Mouse (Mus musculus): ENCODE results near the gene Sept5. TPM values are rescaled to one million over a fixed set of nuclear protein-coding genes. Genes with fewer than 3 reads are reported as not detected.

Gene Sept5
- polyA plus RNA-seq, 1 experiment from 2014 or later = 3.2 TPM

GRCm38 (mm10) chr16:18611752-18612151, 18.0 kb downstream of the Sept5 start:
- no peak overlapping the region for H3K4me3 ChIP-seq (ENCODE audit: low read depth, low read length)
- 75% methylated on average over 13 of the region's 13 CpGs for WGBS (ENCODE audit: insufficient replicate concordance)
- H3K27me3 ChIP-seq (ENCODE audit: insufficient read depth, low read length) = peaks cover 24% of the 10 kb centered on the region; the same call in 1 of the 2 replicates
- H3K27ac ChIP-seq (ENCODE audit: low read depth) = no peak overlapping the region
- H3K9me3 ChIP-seq (ENCODE audit: low read length) = no peaks in the 10 kb centered on the region
- no peak overlapping the region for H3K9ac ChIP-seq (replicated peaks)
- ATAC-seq (no peak), DNase-seq (no peak)
- no peaks in the 10 kb centered on the region for H3K4me1 ChIP-seq (ENCODE audit: insufficient read depth)
- TF ChIP-seq CTCF (IDR thresholded peaks at IDR 0.05; ENCODE audit: low read depth) = no peak
- TF ChIP-seq EP300 (IDR thresholded peaks at IDR 0.05; ENCODE audit: low read depth) = no peak
- H3K36me3 ChIP-seq (replicated peaks; ENCODE audit: insufficient read depth, low read length) = no peaks in the 10 kb centered on the region
- no peak overlapping the region for H3K4me2 ChIP-seq (ENCODE audit: low read depth, low read length)

GRCm38 (mm10) chr16:18609099-18609498, 20.7 kb downstream of the Sept5 start:
- no peak overlapping the region for H3K4me2 ChIP-seq (ENCODE audit: low read depth, low read length)
- no peak overlapping the region for H3K9ac ChIP-seq (replicated peaks)
- H3K4me3 ChIP-seq (ENCODE audit: low read depth, low read length) = no peak overlapping the region
- DNase-seq (no peak), ATAC-seq (no peak)
- H3K4me1 ChIP-seq (ENCODE audit: insufficient read depth) = 0 out of 2 replicates have a peak, but pooled peaks cover under 1% of the 10 kb centered on the region
- no peak for TF ChIP-seq EP300 (IDR thresholded peaks at IDR 0.05; ENCODE audit: low read depth)
- no peak for TF ChIP-seq CTCF (IDR thresholded peaks at IDR 0.05; ENCODE audit: low read depth)
- H3K27ac ChIP-seq (ENCODE audit: low read depth) = no peak overlapping the region
- H3K36me3 ChIP-seq (replicated peaks; ENCODE audit: insufficient read depth, low read length) = no peaks in the 10 kb centered on the region
- WGBS (ENCODE audit: insufficient replicate concordance) = 81% methylated on average over 2 of the region's 2 CpGs
- H3K27me3 ChIP-seq (ENCODE audit: insufficient read depth, low read length) = 0 out of 2 replicates have a peak, but pooled peaks cover 17% of the 10 kb centered on the region
- no peaks in the 10 kb centered on the region for H3K9me3 ChIP-seq (ENCODE audit: low read length)

GRCm38 (mm10) chr16:18608226-18608625, 21.5 kb downstream of the Sept5 start:
- Histone ChIP-seq H3K36me3 (replicated peaks; ENCODE audit: insufficient read depth, low read length) (no peaks in the 10 kb centered on the region), H3K9ac (replicated peaks) (no peak overlapping the region), H3K4me2 (ENCODE audit: low read depth, low read length) (no peak overlapping the region), H3K4me1 (ENCODE audit: insufficient read depth) (0 out of 2 replicates have a peak, but pooled peaks cover 2% of the 10 kb centered on the region), H3K4me3 (ENCODE audit: low read depth, low read length) (no peak overlapping the region), H3K27me3 (ENCODE audit: insufficient read depth, low read length) (0 out of 2 replicates have a peak, but pooled peaks cover 17% of the 10 kb centered on the region), H3K27ac (ENCODE audit: low read depth) (no peak overlapping the region), H3K9me3 (ENCODE audit: low read length) (no peaks in the 10 kb centered on the region)
- ATAC-seq (no peak), DNase-seq (no peak)
- TF ChIP-seq CTCF (IDR thresholded peaks at IDR 0.05; ENCODE audit: low read depth) = no peak
- no peak for TF ChIP-seq EP300 (IDR thresholded peaks at IDR 0.05; ENCODE audit: low read depth)
- WGBS (ENCODE audit: insufficient replicate concordance) = 23% methylated on average over 10 of the region's 11 CpGs

GRCm38 (mm10) chr16:18605705-18606104, 24.0 kb downstream of the Sept5 start:
- TF ChIP-seq EP300 (IDR thresholded peaks at IDR 0.05; ENCODE audit: low read depth) = no peak
- TF ChIP-seq CTCF (IDR thresholded peaks at IDR 0.05; ENCODE audit: low read depth) = no peak
- H3K9ac ChIP-seq (replicated peaks) = no peak overlapping the region
- no peak overlapping the region for H3K4me2 ChIP-seq (ENCODE audit: low read depth, low read length)
- H3K9me3 ChIP-seq (ENCODE audit: low read length) = no peaks in the 10 kb centered on the region
- no peak overlapping the region for H3K4me3 ChIP-seq (ENCODE audit: low read depth, low read length)
- DNase-seq (no peak), ATAC-seq (no peak)
- no peak overlapping the region for H3K27ac ChIP-seq (ENCODE audit: low read depth)
- H3K27me3 ChIP-seq (ENCODE audit: insufficient read depth, low read length) = 0 out of 2 replicates have a peak, but pooled peaks cover 17% of the 10 kb centered on the region
- WGBS (ENCODE audit: insufficient replicate concordance) = 75% methylated on average over 5 of the region's 5 CpGs
- H3K36me3 ChIP-seq (replicated peaks; ENCODE audit: insufficient read depth, low read length) = no peaks in the 10 kb centered on the region
- H3K4me1 ChIP-seq (ENCODE audit: insufficient read depth) = 0 out of 2 replicates have a peak, but pooled peaks cover 2% of the 10 kb centered on the region

GRCm38 (mm10) chr16:18604267-18604701, 25.5 kb downstream of the Sept5 start:
- Histone ChIP-seq H3K27ac (ENCODE audit: low read depth) (no peak overlapping the region), H3K4me1 (ENCODE audit: insufficient read depth) (0 out of 2 replicates have a peak, but pooled peaks cover 2% of the 10 kb centered on the region), H3K27me3 (ENCODE audit: insufficient read depth, low read length) (0 out of 2 replicates have a peak, but pooled peaks cover 8% of the 10 kb centered on the region), H3K4me2 (ENCODE audit: low read depth, low read length) (no peak overlapping the region), H3K9me3 (ENCODE audit: low read length) (no peaks in the 10 kb centered on the region), H3K36me3 (replicated peaks; ENCODE audit: insufficient read depth, low read length) (no peaks in the 10 kb centered on the region), H3K9ac (replicated peaks) (no peak overlapping the region; the same call in 1 of the 2 replicates), H3K4me3 (ENCODE audit: low read depth, low read length) (no peak overlapping the region)
- WGBS (ENCODE audit: insufficient replicate concordance) = 51% methylated on average over 8 of the region's 8 CpGs
- DNase-seq = peak; percentile 49
- TF ChIP-seq CTCF (IDR thresholded peaks at IDR 0.05; ENCODE audit: low read depth) = no peak
- no peak for TF ChIP-seq EP300 (IDR thresholded peaks at IDR 0.05; ENCODE audit: low read depth)
- peak; percentile 89 for ATAC-seq

- no peak overlapping the region for H3K4me3 ChIP-seq (ENCODE audit: low read depth, low read length)
- DNase-seq = no peak
- no peak overlapping the region for H3K9ac ChIP-seq (replicated peaks)
- ATAC-seq = no peak
- TF ChIP-seq EP300 (IDR thresholded peaks at IDR 0.05; ENCODE audit: low read depth) (no peak), CTCF (IDR thresholded peaks at IDR 0.05; ENCODE audit: low read depth) (no peak)
- H3K4me2 ChIP-seq (ENCODE audit: low read depth, low read length) = no peak overlapping the region
- WGBS (ENCODE audit: insufficient replicate concordance) = 63% methylated on average over 7 of the region's 7 CpGs
- no peaks in the 10 kb centered on the region for H3K36me3 ChIP-seq (replicated peaks; ENCODE audit: insufficient read depth, low read length)
- 0 out of 2 replicates have a peak, but pooled peaks cover 2% of the 10 kb centered on the region for H3K4me1 ChIP-seq (ENCODE audit: insufficient read depth)
- no peak overlapping the region for H3K27ac ChIP-seq (ENCODE audit: low read depth)
- H3K9me3 ChIP-seq (ENCODE audit: low read length) = no peaks in the 10 kb centered on the region
- no peaks in the 10 kb centered on the region for H3K27me3 ChIP-seq (ENCODE audit: insufficient read depth, low read length)
These were observed 28.3 kb downstream of the Sept5 start for GRCm38 (mm10) chr16:18601447-18601846.
